Mouse (Mus musculus) mouse trophoblast stem cell (cell line): Measurements from ENCODE around the gene Lrrc4c.

ENCODE experiments used
- in situ Hi-C, 2 experiments: fragments of 300-500 bp; cut with MseI, MboI; formaldehyde crosslinking; loops; 2 replicates in 1 of 2; 3 replicates in 1 of 2; pipeline ENCODE4 v1.15.1; 2025

The Lrrc4c gene

GRCm38 (mm10) chr2:97196968-97197606 is 879.1 kb downstream of the Lrrc4c start:
- in situ Hi-C loops: no loop called here

GRCm38 (mm10) chr2:97232966-97233365 is 915.0 kb downstream of the Lrrc4c start:
- in situ Hi-C loops: no loop called here

DNA sequence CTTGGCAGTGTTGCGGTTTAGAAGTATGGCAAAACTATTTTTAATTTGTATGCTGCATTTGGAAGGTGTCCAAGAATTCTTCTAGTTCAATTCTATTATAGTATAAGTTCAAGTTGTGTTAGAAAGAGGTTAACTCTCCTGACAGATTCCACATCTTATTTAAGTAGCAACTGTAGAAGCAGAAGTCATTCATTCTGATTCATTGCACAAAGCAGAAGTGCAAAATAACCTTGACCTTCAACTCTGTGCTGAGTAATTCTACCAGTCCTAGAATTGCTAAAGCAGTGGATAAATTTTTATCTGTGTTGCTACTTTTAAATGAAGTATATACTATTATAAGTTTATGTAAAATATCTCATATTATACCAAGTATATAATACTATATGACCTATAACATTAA is 916.1 kb downstream of the Lrrc4c start:
- in situ Hi-C loops: no loop called here

DNA sequence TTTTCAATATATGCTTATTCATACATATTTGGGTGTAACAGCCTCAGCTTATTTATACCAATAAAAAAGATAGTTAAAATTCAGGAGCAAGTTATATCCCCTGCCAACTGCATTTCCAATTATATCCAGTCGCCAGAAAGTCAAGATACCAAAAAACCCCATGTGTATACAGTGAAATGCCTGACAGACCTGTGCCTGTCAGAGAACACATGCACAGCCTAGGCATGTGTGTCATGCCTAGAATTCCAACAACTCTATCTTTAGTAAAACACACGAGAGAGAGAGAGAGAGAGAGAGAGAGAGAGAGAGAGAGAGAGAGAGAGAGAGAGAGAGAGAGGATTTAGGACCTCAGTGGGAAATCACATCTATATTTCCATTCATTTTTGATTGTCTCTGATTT is 956.7 kb downstream of the Lrrc4c start:
- in situ Hi-C loops: no loop called here

DNA sequence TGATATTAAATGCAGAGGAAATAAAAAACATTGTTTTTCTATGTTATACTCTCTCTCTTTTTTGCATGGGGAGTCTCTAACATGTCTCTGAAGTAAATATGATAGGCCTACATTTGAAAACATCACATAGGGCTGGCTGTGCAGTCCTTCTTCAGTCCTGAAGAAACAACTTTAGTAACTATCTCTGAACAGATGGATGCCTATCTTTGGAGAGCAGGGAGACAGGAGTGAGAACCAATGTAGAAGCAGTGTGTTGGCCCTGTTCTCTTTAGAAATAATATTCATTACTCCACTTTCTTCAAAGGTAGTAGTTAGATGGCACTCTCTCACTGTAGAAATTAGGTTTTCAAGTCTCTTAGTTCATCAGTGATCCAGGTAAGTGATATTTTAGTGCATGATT is 967.0 kb downstream of the Lrrc4c start:
- in situ Hi-C loops: no loop called here

- in situ Hi-C loops: no loop called here
Measured at GRCm38 (mm10) chr2:97294216-97294615, 976.2 kb downstream of the Lrrc4c start.

DNA sequence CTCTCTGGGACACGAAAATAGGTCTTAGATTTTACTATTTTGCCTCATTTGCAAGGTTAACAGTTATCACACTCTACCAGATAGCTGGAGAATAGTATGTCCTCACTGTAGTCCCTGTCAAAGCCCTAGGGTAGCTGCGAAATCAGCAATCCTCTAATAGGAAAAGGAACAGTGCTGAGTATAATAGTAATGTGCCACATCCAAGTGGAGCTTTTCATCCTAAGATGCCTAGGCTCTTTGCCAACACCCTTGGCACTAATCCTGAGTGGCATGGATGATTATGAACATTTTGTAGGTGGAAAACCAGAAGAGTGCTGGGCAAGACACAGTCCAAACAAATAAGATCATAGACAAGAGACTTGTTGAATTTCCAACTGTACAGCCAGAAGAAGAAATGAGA is 981.7 kb downstream of the Lrrc4c start:
- in situ Hi-C loops: no loop called here

- in situ Hi-C loops: no loop called here
Measured at GRCm38 (mm10) chr2:97318008-97318407, 1000.0 kb downstream of the Lrrc4c start.

GRCm38 (mm10) chr2:97318536-97318935 is 1000.6 kb downstream of the Lrrc4c start:
- in situ Hi-C loops: no loop called here

- in situ Hi-C loops: no loop called here
Measured at GRCm38 (mm10) chr2:97332084-97332682, 1014.2 kb downstream of the Lrrc4c start.

DNA sequence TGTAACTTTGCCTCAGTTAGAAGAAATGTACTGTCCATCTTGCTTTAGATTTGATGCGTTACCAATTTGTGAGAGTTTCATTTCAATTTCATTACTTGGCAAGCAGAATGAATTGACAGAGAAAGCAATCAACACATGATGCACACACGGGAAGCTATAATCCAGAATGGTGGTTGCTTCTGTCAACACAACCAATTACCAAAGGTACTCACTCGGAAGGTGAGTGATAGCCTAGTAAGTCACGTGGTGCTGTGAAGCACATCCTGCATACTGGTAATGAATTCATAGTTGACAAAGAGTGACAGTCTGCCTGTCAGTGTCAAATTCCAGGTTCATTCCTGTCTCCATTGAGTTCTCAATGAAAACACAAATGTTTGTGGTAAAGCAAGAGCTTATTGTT is 1021.7 kb downstream of the Lrrc4c start:
- in situ Hi-C loops: no loop called here

DNA sequence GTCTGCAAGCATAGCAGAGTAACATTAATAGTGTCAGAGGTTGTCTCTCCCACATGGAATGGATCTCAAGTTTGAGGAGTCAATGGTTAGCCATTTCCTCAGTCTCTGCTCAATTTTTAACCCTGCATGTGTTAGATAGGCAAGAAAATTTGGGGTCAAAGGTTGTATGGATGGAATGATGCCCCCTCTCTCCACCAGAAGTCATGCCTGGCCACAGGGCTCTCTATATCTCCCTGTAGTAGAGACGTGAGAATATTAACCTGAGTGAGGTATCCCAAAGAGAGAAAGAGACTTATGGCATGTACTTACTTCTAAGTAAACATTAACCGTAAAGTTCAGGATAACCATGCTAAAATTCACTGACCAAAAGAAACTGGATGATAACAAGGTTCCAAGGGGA is 1043.3 kb downstream of the Lrrc4c start:
- in situ Hi-C loops: no loop called here

GRCm38 (mm10) chr2:97369978-97370377 is 1052.0 kb downstream of the Lrrc4c start:
- in situ Hi-C loops: no loop called here

DNA sequence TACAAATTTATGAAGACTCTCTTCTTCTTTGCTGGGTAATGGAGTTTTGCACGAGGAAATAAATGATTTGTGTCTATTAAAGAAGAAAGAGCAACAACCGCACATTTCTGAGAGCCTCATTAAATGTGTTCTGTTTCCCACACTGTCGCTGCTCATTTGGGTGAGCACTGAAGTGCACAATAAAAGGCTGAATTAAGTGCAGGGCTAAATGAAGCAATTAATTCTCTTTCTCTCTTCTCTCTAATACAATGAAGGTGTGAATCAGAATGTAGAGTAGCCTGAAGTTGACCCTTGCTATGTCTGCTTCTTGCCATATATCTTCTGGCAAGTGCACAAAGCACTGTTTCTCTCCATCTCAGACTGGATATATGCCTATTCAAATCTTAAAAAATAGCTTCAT is 1073.5 kb downstream of the Lrrc4c start:
- in situ Hi-C loops: no loop called here

GRCm38 (mm10) chr2:97391876-97392275 is 1073.9 kb downstream of the Lrrc4c start:
- in situ Hi-C loops: no loop called here

DNA sequence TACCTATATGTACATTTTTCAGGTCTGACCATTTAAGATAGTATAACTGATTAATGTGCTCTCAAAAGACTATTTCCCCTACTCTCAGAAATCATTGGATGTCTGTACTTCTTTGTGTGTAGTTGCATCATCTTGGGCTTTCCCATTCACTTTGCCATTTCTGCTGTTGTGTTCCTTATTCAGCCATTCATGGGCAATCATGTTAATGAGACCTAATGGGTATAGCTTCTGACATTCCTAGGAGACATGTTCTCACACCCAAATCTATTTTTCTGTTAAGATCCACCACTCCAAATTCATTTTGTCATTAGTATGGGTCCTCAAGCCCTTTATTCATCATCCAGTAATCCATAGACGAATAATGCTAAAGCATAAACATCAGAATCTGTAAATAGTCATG is 1095.1 kb downstream of the Lrrc4c start:
- in situ Hi-C loops: no loop called here

GRCm38 (mm10) chr2:97414416-97415362 is 1096.7 kb downstream of the Lrrc4c start:
- in situ Hi-C loops: no loop called here

DNA sequence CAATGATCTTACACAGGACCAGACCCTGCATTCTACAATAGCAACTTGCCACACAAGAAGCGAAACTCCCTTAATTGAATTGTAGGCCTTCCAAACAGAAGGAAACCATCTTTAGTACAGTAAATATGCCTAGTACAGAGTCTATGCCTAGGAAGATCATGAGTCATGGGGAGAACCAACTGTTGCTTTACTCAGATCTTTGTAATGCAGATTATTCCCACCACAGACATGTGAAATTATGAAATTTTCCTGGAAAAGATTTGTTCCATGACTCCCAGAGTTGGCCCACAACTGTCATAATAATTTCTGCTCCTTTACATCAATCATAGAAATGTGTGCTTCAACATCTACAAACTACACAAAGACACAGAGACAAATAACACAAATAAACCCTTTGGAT is 1116.2 kb downstream of the Lrrc4c start:
- in situ Hi-C loops: no loop called here

DNA sequence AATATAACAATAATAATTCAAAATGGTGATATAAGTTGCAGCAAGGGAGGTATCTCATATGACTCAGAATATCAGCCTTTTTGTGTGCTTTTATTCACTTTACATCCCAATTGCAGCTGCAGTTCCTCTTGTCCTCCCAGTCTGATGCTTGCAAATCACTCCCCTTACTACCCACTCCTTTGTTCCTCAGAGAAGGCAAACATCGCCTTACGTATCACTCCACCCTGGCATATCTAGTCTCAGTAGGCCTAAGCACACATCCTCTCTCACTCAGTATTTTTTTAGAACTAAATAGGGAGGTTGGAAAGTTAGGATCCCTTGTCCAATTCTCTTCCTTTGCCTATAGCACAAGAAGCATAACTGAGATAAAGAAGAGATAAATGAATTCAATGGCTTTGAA is 1117.6 kb downstream of the Lrrc4c start:
- in situ Hi-C loops: no loop called here

- in situ Hi-C loops: no loop called here
Measured at GRCm38 (mm10) chr2:97437767-97438166, 1119.8 kb downstream of the Lrrc4c start.

GRCm38 (mm10) chr2:97463573-97463972 is 1145.6 kb downstream of the Lrrc4c start:
- in situ Hi-C loops: no loop called here

DNA sequence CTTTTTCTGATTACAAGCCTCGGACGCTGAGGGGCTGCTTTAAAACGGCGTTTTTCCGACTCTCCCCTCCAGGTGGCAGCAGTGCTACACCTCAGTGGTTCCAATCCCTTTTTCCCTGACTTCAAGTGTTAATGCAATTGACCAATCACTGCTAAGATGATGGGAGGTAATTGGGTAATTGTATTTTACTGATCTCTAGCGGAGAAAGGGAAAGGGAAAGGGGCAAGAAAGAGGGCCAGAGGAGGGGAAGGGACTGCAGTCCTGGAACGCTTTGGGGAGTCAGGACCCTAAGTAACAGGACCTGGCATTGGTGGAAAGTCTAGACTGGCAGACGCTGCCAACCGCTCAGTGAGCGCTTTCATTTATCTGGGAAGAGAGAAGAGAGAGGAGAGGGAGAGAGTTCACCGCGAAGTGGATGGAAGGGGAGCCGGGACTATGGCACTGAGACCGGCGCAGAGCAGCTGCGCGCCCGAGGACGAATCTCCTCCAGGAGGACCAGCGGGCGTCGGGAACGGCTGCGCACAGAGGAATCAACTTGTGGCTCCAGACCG is 1148.3 kb downstream of the Lrrc4c start:
- in situ Hi-C loops: no loop called here
